Mouse (Mus musculus) MN1 (cell line): ENCODE measurements at regions not wholly inside any gene's neighbourhood (a gene's known extent, or its start where the extent isn't known, plus 50 kb on each side); places are given as distances from the start of the nearest gene placed in this dataset.

ENCODE experiments used
- DNase-seq: peaks from one replicate; pipeline ENCODE4 v3.0.0-alpha.2; 2016; ENCODE audit warnings: low spot score

GRCm38 (mm10) chr1:143464863-143465262, 175.6 kb upstream of the B3galt2 start:
- no peak for DNase-seq

GRCm38 (mm10) chr1:143466092-143466491, 174.4 kb upstream of the B3galt2 start:
- DNase-seq, result no peak

DNA sequence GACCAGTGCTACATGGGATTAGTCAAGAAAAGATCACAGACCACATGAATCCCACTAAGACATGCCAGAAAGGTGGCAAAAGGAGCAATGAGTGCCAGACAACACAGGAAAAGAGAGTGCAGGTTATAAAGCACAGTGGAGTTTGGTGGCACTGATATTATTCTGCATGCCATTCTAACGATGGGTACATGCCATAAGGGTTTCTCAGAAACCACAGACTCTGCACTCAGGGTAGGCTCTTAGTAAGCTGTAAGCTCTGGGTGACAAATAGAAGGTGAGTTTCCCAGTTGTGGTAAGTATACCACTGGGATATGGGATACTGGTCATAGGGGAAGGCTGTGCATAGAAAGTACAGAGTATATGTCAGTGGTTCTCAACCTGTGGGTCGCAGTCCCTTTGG, 165.1 kb upstream of the B3galt2 start:
- no peak for DNase-seq

- DNase-seq, result no peak
Measured at GRCm38 (mm10) chr1:143483345-143483744, 157.1 kb upstream of the B3galt2 start.

DNA sequence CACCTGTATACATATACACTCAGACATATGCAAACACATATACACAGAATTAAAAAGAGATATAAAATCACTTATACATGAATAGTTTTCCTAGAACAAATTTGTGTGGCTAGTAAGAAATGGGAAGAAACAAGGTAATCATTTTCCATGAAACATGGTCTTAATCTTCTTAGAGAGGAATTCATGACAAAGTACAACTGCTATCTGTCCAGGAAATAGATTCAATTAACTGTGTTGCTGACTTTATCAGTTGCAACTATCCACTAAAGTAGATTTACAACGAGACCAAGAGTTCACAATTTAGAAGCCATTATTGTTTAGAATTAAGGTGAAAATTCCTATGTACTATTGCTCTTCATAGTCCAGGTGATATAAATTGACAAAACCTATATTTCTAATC, 155.5 kb upstream of the B3galt2 start:
- DNase-seq, result no peak

- peak; percentile 71 for DNase-seq
Measured at GRCm38 (mm10) chr1:143497092-143497491, 143.4 kb upstream of the B3galt2 start.

GRCm38 (mm10) chr1:143503436-143504065, 136.9 kb upstream of the B3galt2 start:
- DNase-seq, result no peak

GRCm38 (mm10) chr1:143504066-143504440, 136.4 kb upstream of the B3galt2 start:
- no peak for DNase-seq

DNA sequence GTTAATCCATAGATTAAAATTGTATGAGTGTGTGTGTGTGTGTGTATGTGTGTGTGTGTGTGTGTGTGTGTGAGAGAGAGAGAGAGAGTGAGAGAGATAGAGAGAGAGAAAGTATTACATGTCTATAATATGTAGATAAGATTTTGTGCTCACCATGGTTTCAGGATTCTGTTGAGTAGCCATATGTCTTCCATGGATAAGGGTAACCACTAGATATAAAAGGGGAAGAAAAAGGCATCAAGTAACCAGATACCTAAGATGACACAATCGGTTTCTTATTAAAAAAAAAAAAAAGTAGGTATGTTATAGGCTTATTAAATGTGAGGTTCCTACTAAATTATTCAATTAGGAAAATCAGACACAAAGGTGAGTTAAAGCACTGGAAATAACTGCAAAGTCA, 135.1 kb upstream of the B3galt2 start:
- DNase-seq, result no peak

DNA sequence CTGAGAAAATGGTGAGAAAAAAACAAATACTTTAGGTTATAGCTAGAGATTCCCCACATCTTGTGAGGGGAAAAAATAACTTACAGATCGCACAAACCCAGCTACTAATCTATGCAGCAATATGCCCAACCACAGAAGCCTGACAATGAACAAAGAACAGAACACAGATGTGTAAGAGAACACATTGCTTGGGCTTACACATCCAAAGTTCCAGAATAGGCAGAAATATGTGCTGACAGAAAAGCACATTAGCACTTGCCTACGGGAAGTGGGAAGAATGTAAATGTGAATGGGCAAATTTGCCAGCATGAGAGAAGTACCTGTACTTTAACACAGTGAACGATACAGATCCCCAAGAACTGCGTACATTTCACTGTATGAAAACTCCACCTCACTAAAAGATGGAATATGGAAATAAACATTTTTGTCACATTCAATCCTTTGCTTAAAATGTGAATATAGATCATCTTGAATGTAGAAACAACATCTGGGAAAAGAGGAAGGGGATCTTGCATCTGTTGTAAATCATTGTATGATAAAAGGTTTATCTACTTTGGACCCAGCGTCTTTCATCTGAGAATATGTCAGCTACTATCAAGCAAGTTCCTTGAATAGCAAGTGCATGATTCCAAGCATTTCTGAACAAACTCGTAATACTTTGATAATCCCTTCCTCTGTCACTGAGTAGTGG, 116.5 kb upstream of the B3galt2 start:
- no peak for DNase-seq

GRCm38 (mm10) chr1:143524522-143524865, 116.0 kb upstream of the B3galt2 start:
- no peak for DNase-seq

- DNase-seq, result no peak
Measured at GRCm38 (mm10) chr1:143540223-143540622, 100.2 kb upstream of the B3galt2 start.

GRCm38 (mm10) chr1:143540701-143541100, 99.8 kb upstream of the B3galt2 start:
- no peak for DNase-seq
